Mouse (Mus musculus): ENCODE measurements around the gene Edem3.
"Not testable (repeated sequence)": the region's sequence is repeated elsewhere in the genome, so short reads cannot be mapped to it uniquely, and the experiment has no call there.

Edem3 gene

DNA sequence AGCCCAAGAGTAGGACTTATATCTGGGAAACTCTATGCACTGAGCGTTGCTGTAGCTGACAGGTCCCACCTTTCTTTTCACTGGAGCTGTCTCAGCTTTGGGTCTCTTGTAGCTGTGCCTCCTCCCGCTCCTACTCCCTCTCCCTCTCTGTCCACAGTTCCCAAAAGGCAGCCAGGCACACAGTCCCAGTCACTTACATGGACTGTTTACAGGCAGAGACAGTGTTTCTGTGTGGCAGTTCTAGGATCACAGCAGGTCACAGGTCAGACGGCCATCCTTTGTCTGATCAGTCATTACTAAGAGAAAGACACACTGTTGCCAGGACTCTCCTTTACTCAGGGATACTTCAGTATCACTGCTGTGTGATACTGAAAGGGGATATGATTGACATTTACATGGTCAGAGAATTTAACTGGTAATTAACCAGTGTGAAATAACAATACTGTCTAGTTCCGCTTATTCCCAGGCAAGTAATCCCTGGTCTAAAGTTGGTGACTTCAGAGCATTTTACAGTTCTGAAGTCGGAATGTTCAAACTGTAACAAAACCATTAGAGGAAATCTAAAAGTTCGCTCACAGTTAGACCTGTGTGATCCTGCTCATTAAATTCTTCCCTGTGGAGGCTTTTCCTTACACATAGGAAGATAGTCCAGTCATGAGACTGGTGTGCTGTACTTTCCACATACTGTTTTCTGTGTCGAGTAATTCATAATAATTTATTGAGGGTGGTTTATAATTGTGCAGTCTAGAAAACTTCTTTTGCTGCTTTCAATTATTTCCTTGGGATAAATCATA is 55.7 kb downstream of the Edem3 start:
- in situ Hi-C loops (cut with MseI, MboI), result no loop called here

DNA sequence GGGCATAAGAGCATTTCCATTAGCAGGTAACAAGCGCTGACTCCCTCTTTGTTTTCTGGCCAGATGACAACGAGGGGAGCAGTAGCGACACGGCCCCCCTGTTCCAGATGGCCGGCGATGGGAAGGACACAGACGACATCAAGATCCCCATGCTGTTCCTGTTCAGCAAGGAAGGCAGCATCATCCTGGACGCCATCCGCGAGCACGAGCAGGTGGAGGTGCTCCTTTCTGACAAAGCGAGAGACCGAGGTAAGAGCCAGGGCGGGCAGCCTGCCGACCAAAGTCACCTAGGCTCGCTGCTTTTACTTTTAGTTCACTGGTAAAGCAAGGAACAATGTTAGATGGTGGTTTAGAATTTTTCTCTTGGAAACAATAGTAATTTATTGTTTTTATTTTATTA is 56.3 kb downstream of the Edem3 start:
- in situ Hi-C loops (cut with MseI, MboI), result no loop called here

DNA sequence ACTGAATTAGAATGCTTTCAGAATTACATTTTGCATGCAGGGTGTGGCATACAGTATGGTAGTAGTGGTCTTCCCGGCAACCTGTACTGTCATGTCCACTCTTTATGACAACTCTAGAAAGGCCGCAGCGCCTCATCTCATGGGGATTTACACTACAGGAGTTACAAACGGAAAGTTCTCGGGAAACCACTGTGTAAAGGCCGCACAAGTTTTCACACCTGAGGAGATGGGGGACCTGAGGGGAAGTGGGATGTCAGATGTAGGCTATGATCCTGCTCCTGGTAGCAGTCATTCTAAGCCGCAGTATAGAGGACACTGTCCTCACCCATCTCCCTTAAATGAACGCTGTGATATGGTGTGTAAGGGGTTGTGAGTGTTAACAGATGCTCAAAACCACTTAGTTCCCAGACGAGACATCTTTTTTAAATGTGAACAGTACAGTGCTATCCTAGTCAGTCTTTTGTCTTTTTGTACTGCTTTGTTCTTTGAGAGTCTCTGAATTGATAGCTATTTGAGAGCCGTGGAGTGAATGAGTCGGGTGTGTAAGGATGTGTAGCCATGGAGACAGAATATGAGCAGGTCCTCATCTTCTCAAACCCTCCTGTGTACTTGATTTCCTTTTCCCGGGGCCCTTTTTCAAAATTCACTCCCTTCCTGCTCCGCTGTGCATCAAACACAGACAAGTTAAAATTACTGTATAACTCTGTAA is 57.0 kb downstream of the Edem3 start:
- in situ Hi-C loops (cut with MseI, MboI), result no loop called here

DNA sequence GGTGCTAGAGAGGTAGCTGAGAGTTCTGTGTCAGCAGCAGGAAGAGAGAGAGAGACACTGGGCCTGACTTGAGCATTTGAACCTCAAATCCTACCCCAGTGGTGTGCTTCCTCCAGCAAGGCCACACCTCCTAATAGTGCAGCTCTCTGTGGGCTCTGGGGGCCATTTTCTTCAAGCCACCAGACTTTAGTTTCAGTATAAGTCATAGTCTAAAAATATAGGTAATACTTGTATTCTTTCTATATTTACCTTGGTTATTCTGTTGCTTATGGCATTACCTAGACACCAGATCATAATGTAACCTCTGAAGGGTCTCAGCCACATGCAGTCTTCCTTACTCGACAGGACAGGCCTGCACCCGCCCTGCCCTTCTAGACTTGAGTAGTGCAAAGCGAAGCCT is 60.9 kb downstream of the Edem3 start:
- in situ Hi-C loops (cut with MseI, MboI), result no loop called here

DNA sequence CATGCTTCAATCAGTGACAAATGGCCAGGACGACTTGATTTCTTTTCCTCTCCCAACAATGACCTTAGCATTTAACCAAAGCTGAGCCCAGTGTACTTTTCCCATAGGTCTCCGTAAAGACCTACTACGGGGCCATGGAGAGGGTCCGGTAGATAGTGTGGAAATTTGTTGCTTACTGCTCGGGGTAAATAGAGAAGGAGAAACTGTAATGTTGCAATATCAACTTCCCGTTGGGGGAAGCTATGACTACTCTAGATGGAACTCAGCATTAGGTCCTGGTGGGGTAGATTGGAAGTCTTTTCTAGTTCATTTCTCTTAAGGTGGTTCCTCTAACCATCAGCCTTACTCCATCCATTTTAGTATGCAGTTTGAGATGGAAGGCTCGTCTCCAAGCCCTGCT is 64.0 kb downstream of the Edem3 start:
- in situ Hi-C loops (cut with MseI, MboI), result no loop called here

DNA sequence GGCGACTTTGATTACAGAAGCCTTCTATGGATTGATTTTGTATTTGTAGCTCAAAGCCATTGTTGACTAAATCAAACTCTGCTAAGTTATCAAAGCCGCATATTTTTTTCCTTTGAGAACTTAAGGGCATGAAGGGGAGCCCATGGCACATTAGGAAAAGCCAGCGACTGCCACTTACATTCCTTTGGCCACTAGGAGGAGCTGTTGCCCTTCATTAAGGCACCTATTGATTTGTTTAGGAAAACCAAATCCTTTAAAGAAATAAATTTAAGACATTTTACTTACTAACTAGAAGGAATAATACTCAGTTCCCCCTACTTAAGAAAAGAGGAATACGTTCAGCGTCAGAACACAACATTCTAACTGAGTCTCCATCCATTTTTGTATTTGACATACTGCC is 65.3 kb downstream of the Edem3 start:
- in situ Hi-C loops (cut with MseI, MboI), result no loop called here

DNA sequence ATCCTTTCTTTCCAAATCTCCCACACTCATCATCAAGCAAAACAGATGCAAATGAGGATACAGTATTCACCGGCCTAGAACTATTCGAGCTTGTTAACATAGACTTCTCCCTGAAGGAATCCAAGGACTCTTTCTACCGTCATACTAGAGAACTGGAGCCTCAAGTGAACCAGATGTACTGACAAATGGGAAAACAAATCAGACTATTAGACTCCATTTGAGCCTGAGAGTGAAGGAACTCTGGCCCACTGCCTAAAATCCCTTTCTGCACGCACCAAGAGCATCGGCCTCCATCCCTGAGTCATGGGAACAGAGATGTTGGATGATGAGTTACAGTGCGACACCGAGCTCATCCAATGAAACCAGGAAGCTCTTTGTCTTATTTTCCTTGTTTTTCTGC is 69.9 kb downstream of the Edem3 start:
- in situ Hi-C loops (cut with MseI, MboI), result no loop called here

DNA sequence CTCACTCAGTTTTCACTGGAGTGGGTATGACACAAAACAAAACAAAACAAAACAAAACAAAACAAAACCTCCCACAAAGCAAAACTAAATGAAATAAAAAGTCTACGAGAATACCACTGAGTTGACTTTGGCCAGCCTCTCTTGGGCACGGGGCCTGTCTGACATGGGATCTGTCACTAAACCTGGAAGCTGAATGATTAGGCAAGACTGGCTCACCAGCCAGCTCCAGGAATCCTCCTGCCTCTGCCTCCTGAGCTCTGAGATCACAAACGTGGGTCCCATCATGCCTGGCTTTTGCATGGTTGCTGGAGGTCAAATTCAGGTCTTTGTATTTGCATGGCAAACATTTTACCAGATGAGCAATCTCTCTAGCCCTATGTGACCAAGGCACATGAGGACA is 76.6 kb downstream of the Edem3 start:
- in situ Hi-C loops (cut with MseI, MboI), result no loop called here

DNA sequence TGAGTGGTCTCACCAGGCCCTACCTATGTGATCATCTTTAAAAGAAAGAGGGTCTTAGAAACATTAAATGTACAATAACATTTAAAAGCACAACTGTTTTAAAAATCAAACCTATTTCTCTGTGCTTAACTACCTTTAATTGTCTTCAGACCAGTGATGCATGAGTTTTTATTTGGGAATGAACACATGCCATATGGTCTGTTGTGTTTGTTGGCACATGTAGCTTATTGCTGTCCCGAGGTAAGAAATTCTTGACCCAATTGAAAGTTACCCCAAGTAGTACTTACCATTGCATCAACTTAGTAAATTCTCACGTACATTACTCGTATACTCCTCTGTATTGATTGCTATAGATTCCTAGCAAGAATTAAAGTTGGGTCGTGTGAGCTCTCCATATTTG is 80.1 kb downstream of the Edem3 start:
- in situ Hi-C loops (cut with MseI, MboI), result no loop called here

DNA sequence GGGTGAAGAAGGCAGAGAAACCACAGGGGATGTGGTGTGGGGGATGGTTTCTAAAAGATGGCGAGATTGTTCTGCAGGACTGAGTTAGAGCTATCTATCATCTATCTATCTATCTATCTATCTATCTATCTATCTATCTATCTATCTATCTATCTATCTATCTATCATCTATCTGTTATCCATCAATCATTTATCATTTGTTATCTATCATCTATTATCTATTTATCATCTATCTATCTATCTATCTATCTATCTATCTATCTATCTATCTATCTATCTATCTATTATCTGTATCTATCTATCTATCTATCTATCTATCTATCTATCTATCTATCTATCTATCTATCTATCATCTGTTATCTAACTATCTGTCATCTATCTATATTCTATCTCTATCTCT is 85.2 kb downstream of the Edem3 start:
- in situ Hi-C loops (cut with MseI, MboI), result not testable (repeated sequence)

DNA sequence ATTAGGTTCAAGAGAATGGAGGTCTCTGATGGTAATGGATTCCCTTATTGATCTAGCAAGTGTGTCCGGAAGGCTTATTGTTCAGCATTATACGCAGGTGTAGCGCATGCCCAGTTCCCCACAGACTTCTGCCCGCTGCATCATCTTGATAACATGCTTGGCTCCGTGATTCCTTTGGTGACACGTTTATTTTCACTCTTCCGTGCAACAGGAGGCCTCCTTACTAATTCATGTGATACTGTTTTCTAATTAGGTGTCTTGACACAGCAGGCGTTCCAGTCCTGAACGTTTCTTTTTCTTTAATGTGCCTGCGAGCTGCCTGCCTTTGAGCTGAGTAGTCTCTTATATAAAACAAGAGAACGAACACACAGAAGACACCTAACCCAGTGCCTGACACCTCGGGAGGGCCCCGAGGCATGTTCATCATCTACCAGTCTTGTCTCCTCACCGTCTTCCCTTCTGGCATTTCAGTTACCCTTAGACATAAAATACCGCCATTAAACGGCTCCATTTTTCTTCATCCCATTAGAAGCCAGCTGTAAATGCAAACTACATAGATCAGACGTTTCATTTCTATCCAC is 90.2 kb downstream of the Edem3 start:
- in situ Hi-C loops (cut with MseI, MboI), result no loop called here

DNA sequence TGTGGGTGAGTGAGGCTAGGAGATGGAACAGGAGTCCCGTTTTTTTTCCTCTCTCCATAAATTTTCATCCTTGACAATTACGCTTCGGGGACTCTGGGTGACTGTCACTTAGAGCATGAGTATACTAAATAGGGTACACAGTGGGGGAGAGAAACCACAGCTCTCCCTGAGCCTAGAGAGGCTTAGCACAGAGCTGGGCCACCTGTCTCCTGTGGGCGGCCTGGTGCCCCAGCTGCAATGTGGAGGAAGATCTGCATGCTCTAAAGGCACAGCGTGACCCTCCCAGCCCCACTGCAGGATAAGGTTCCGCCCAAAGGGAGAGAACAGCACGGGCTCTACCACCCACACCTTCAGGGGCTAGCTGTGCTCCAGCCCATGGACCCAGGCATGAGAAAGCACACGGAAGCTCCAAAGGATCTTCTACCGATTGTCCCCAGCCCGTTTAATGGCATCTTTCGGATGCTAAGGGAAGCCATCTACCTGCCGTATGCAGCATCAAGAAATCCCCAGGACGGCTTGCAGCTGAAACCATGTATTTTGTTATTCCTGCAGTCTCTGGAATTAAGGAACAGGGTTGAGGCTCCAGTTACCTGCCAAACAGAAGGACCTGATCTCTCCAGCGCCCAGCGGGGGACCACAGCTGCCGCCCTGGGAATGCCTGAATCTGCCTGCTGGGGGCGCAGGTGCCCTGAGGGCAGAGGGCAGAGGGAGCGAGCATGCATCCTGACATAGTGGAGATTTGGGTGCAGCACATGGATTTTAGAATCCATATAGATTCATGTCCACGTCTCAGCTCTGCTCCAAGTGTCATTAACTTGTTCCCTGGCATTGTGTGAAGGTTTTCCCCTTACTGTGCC is 91.0 kb downstream of the Edem3 start:
- in situ Hi-C loops (cut with MseI, MboI), result no loop called here

DNA sequence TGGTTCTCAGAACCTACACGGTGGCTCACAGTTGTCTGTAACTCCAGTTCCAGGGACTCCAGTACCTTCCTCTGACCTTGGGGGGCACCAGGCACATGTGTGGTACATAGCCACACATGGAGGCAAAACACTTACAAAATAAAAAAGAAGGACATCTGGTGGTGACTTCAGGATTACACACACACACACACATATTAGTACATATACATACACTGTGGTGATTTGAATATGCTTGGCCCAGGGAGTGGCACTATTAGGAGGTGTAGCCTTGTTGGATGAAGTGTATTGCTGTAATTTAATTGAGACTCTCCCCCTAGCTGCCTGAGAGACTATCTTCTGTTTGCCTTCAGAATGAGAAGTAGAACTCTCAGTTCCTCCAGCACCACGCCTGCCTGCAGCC is 93.1 kb downstream of the Edem3 start:
- in situ Hi-C loops (cut with MseI, MboI), result no loop called here

DNA sequence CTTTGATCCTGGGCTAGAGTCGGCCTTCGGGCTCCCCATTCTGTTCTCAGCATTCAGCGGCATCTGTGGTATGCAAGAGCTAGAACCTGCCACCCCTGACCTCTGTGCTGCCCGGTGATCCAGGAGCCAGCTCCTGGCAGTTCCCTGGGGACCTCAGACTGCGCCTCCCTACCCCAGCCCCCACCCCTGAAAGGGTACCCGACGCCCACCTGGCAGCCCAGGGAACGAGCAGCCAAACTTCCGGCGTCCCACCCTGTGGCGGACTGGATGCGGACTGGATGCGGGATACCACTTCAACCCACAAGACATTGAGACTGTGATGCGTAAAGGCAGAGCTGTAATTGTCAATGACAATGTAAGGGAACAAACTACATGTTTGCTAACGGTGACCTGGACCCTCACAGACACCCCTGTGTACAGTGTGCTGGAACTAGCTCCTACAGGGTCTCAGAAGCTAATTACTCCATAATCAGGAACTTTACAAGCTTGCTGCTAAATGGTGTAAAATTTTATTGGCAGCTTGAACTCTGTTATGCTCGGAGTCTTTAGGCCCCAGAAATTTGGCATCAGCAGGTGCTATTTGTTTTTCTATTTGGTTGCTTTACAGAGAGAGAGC is 94.9 kb downstream of the Edem3 start:
- in situ Hi-C loops (cut with MseI, MboI), result no loop called here

DNA sequence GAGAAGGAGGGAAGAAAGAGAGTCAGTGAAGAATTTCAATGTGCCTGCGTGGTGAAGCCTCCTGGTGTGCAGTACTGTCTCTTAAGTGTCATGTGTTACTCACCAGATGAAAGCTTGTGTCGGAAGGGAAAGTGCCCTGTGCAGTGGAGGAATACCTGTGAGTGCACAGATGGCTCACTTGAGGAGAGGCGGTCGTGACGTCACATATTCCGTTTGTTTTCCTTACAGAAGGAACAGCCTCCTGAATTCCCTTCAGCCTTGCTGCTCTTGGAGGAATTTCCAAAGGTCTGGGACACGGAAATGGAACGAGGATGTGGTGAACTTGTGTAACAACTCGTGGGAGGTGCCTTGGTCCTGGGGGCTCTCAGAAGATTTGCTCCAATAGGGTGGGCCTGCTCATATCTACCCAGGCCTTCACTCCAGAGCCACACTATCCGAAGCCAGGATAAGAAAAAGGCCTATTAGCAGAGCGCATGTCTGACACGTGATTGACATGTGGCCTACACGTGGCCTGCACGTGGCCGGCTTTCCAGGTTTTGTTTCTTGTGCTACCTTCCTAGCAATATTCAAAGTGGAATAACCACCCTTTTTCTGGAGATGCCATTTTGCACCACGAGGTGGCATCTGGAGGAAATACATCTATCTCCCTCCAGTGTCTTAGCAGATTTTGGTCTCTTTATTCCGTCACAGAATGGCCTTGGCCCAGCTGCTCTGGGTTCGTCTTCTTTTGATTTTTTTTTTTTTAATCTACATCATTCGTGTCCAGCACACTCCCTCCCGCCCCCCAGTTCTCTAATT is 96.1 kb downstream of the Edem3 start:
- in situ Hi-C loops (cut with MseI, MboI), result no loop called here

DNA sequence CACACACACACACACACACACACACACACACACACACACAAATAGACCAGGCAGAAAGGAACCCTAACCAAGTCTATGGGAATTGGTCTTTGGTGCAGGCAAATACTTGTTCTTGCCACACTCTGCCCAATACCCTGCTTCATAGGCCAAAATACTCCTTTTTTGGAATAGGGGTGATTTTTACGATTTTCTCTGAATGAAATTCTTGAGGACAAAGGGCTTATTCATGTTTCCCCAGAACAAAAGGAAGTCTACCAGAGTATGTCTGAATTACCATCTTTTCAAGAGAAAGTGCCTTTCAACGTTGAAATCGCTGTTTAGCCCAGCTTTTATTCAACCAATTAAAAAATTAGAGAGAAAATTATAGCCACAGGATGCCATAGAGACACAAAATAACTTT is 96.8 kb downstream of the Edem3 start:
- in situ Hi-C loops (cut with MseI, MboI), result no loop called here

DNA sequence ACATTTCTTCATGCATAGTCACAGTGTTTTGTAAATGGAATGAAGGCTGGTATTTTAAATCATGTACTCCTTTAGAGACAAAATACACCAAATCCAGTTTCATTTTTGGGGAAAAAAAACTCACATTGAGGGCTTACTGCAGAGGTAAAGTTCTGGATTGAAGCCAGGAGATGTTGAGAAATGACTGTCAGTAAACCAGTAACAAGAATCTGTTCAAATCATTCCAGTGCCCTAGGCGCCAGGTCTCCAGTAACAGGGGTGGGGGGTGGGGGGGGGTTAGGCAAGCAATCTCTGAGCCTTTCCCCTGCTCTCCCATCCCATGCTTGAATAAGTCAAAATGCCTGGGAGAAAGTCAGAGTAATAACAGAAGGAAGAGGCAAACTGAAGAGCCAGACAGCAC is 100.4 kb downstream of the Edem3 start:
- in situ Hi-C loops (cut with MseI, MboI), result no loop called here

DNA sequence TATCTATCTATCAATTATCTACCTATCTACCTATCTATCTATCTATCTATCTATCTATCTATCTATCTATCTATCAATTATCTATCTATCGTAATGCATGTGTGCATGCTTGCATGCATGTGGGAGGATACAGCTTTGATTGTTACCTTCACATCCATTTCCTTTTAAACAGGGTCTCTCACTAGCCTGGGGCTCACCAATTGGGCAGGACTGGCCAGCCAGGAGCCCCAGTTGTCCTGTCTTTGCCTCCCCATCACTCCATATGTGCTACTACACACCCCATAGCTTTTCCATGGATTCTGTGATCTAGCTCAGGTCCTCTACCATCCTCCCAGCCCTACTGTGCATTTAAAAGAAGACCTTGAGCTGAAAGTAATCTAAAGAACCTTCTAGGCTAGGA is 103.3 kb downstream of the Edem3 start:
- in situ Hi-C loops (cut with MseI, MboI), result no loop called here

DNA sequence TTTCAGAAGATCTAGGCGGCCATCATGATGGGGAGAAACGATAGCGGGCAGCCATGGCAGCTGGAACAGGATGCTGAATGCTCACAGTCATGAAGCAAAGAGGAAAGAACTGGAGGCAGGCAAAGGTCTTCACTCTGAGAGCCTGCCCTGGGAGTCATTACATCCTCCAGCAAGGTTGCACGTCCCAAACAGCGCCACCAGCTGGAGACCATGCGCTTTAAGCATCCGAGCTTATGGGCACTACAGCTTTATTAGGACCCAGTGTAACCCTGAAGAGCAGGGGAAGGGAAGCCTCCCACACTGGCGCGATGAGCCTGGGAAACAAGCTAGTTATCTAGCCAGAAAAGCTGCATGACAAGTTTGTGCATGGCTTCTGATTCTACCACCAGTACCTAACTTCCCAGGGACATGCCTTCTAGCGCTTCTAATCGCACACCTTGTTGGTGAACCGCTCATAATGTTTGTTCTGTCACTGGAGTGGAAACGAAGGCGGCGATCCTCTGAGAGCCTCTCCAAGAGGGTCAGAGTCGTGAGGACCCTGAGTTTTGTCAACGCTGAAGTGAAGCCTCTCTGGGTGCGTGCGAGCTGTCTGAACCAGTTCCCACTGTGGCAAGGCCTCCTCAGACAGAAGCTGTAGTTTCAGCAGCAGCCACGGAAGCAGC is 106.3 kb downstream of the Edem3 start:
- in situ Hi-C loops (cut with MseI, MboI), result no loop called here

DNA sequence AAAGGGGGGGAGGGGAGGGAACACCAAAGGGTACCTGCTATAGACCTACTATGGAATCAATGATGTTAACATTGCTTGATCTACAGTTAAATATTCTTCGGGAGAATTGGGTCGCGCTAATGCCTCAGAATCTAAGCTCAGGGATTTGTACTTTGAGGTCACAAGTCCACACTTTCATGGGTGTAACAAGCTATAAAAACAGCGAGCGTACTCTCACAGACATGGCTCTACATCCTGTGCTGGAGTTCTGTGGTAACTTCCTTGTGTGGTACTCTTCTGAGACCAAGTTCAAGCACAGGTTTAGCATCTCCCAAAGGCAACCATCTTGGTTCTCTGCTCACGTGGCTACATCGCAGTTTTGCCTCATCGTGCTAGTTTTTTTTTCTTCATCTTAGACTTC is 106.9 kb downstream of the Edem3 start:
- in situ Hi-C loops (cut with MseI, MboI), result no loop called here
